In genomic region chr13:54585831-54586230, GRCm38 (mm10) we compare ENCODE assay signal across 16 mouse cellular contexts.
"Had no signal": no experiment of that assay in that cellular context is flagged by ENCODE, and none has a peak within 500 bp of the region (broad histone marks: within the 10 kb centered on the region; RNA-seq: fewer than 3 reads in every experiment).

No protein-coding gene starts in this region.

- H3K4me3 ChIP-seq: neural tube, embryonic 13.5 days; neural tube, embryonic 15.5 days; stomach, embryonic 15.5 days had no signal

- H3K4me2 ChIP-seq: neural tube, embryonic 13.5 days; neural tube, embryonic 15.5 days; stomach, embryonic 15.5 days had no signal

- H3K9ac ChIP-seq: neural tube, embryonic 13.5 days; neural tube, embryonic 15.5 days; stomach, embryonic 15.5 days had no signal

- H3K27ac ChIP-seq: neural tube, embryonic 13.5 days; neural tube, embryonic 15.5 days; stomach, embryonic 15.5 days; stomach, postnatal 0 days had no signal

- H3K27me3 ChIP-seq: neural tube, embryonic 13.5 days; neural tube, embryonic 15.5 days; stomach, embryonic 15.5 days had no signal

- H3K9me3 ChIP-seq: neural tube, embryonic 13.5 days; neural tube, embryonic 15.5 days; stomach, embryonic 15.5 days had no signal

- DNase-seq: retina, postnatal 1 day; right cerebral cortex, adult 18-20 months; right cerebral cortex, postnatal 14 days; right cerebral cortex, postnatal 25 days; right cerebral cortex, postnatal 4 days; spleen, adult 18-20 months; thymus, adult 18-20 months; thymus, adult 2 months; thymus, postnatal 14 days; thymus, postnatal 25 days; thymus, postnatal 36 days; thymus, postnatal 4 days had no signal
